Mouse (Mus musculus): ENCODE data around the gene Gm10974. TPM values are rescaled to one million over a fixed set of nuclear protein-coding genes. Genes with fewer than 3 reads are reported as not detected.
A peak's percentile ranks its signal among the peaks of the same experiment; 100 is the strongest.

Gene Gm10974
- polyA plus RNA-seq, 1 experiment from 2014 or later, result not detected

GRCm38 (mm10) chr7:66405951-66406721 lies 40.4 kb downstream of the Gm10974 start:
- Histone ChIP-seq H3K27me3 (no peaks in the 10 kb centered on the region), H3K4me2 (no peak overlapping the region), H3K9me3 (replicated peaks) (no peaks in the 10 kb centered on the region), H3K9ac (no peak overlapping the region), H3K4me3 (replicated peaks) (no peak overlapping the region), H3K36me3 (replicated peaks) (no peaks in the 10 kb centered on the region), H3K4me1 (replicated peaks) (0 out of 2 replicates have a peak, but pooled peaks cover 3% of the 10 kb centered on the region), H3K27ac (replicated peaks) (no peak overlapping the region)
- ATAC-seq (ENCODE audit: insufficient read depth), result no peak
- 47% methylated on average over 13 of the region's 13 CpGs for WGBS (ENCODE audit: insufficient replicate concordance)

- no peak overlapping the region for H3K27ac ChIP-seq (replicated peaks)
- no peak for ATAC-seq (ENCODE audit: insufficient read depth)
- H3K4me3 ChIP-seq (replicated peaks), result no peak overlapping the region
- H3K4me1 ChIP-seq (replicated peaks), result 0 out of 2 replicates have a peak, but pooled peaks cover 3% of the 10 kb centered on the region
- H3K4me2 ChIP-seq, result no peak overlapping the region
- 57% methylated on average over 8 of the region's 8 CpGs for WGBS (ENCODE audit: insufficient replicate concordance)
- no peaks in the 10 kb centered on the region for H3K36me3 ChIP-seq (replicated peaks)
- no peaks in the 10 kb centered on the region for H3K27me3 ChIP-seq
- no peak overlapping the region for H3K9ac ChIP-seq
- no peaks in the 10 kb centered on the region for H3K9me3 ChIP-seq (replicated peaks)
These were observed 41.3 kb downstream of the Gm10974 start for GRCm38 (mm10) chr7:66406971-66407370.

GRCm38 (mm10) chr7:66409433-66409832 lies 43.7 kb downstream of the Gm10974 start:
- 63% methylated on average over 6 of the region's 6 CpGs for WGBS (ENCODE audit: insufficient replicate concordance)
- no peak overlapping the region for H3K4me2 ChIP-seq
- 0 out of 2 replicates have a peak, but pooled peaks cover 3% of the 10 kb centered on the region for H3K4me1 ChIP-seq (replicated peaks)
- H3K36me3 ChIP-seq (replicated peaks), result no peaks in the 10 kb centered on the region
- no peak for ATAC-seq (ENCODE audit: insufficient read depth)
- no peaks in the 10 kb centered on the region for H3K27me3 ChIP-seq
- H3K4me3 ChIP-seq (replicated peaks), result no peak overlapping the region
- no peaks in the 10 kb centered on the region for H3K9me3 ChIP-seq (replicated peaks)
- no peak overlapping the region for H3K9ac ChIP-seq
- H3K27ac ChIP-seq (replicated peaks), result no peak overlapping the region

GRCm38 (mm10) chr7:66413093-66413492 lies 47.4 kb downstream of the Gm10974 start:
- ATAC-seq (ENCODE audit: insufficient read depth), result no peak
- 69% methylated on average over 7 of the region's 7 CpGs for WGBS (ENCODE audit: insufficient replicate concordance)
- H3K27ac ChIP-seq (replicated peaks), result no peak overlapping the region
- H3K36me3 ChIP-seq (replicated peaks), result no peaks in the 10 kb centered on the region
- H3K27me3 ChIP-seq, result no peaks in the 10 kb centered on the region
- no peak overlapping the region for H3K4me3 ChIP-seq (replicated peaks)
- H3K4me1 ChIP-seq (replicated peaks), result no peaks in the 10 kb centered on the region
- no peak overlapping the region for H3K9ac ChIP-seq
- no peak overlapping the region for H3K4me2 ChIP-seq
- H3K9me3 ChIP-seq (replicated peaks), result no peaks in the 10 kb centered on the region

GRCm38 (mm10) chr7:66416829-66417228 lies 51.1 kb downstream of the Gm10974 start:
- no peaks in the 10 kb centered on the region for H3K36me3 ChIP-seq (replicated peaks)
- H3K4me3 ChIP-seq (replicated peaks), result no peak overlapping the region
- no peaks in the 10 kb centered on the region for H3K9me3 ChIP-seq (replicated peaks)
- 54% methylated on average over 4 of the region's 4 CpGs for WGBS (ENCODE audit: insufficient replicate concordance)
- no peaks in the 10 kb centered on the region for H3K4me1 ChIP-seq (replicated peaks)
- no peak overlapping the region for H3K27ac ChIP-seq (replicated peaks)
- H3K9ac ChIP-seq, result no peak overlapping the region
- ATAC-seq (ENCODE audit: insufficient read depth), result no peak
- no peak overlapping the region for H3K4me2 ChIP-seq
- 0 out of 2 replicates have a peak, but pooled peaks cover 4% of the 10 kb centered on the region for H3K27me3 ChIP-seq

GRCm38 (mm10) chr7:66418981-66419380 lies 53.3 kb downstream of the Gm10974 start:
- Histone ChIP-seq H3K27me3 (0 out of 2 replicates have a peak, but pooled peaks cover 6% of the 10 kb centered on the region), H3K36me3 (replicated peaks) (no peaks in the 10 kb centered on the region), H3K9me3 (replicated peaks) (no peaks in the 10 kb centered on the region), H3K27ac (replicated peaks) (no peak overlapping the region), H3K4me1 (replicated peaks) (no peaks in the 10 kb centered on the region), H3K9ac (no peak overlapping the region), H3K4me2 (no peak overlapping the region), H3K4me3 (replicated peaks) (no peak overlapping the region)
- 43% methylated on average over 12 of the region's 12 CpGs for WGBS (ENCODE audit: insufficient replicate concordance)
- ATAC-seq (ENCODE audit: insufficient read depth), result no peak

GRCm38 (mm10) chr7:66421903-66422302 lies 56.2 kb downstream of the Gm10974 start:
- Histone ChIP-seq H3K4me1 (replicated peaks) (no peaks in the 10 kb centered on the region), H3K36me3 (replicated peaks) (no peaks in the 10 kb centered on the region), H3K4me3 (replicated peaks) (no peak overlapping the region), H3K27me3 (peaks cover 34% of the 10 kb centered on the region), H3K9ac (no peak overlapping the region), H3K9me3 (replicated peaks) (no peaks in the 10 kb centered on the region), H3K4me2 (no peak overlapping the region), H3K27ac (replicated peaks) (no peak overlapping the region)
- ATAC-seq (ENCODE audit: insufficient read depth), result no peak
- WGBS (ENCODE audit: insufficient replicate concordance), result 68% methylated on average over 8 of the region's 8 CpGs

GRCm38 (mm10) chr7:66427053-66427436 lies 61.3 kb downstream of the Gm10974 start:
- Histone ChIP-seq H3K36me3 (replicated peaks) (no peaks in the 10 kb centered on the region), H3K27me3 (peaks cover 65% of the 10 kb centered on the region), H3K9me3 (replicated peaks) (no peaks in the 10 kb centered on the region), H3K4me3 (replicated peaks) (peak overlapping the region; percentile 40), H3K9ac (no peak overlapping the region), H3K4me2 (peak overlapping the region; percentile 57), H3K27ac (replicated peaks) (no peak overlapping the region), H3K4me1 (replicated peaks) (no peaks in the 10 kb centered on the region; the same call in 1 of the 2 replicates)
- WGBS (ENCODE audit: insufficient replicate concordance), result 2% methylated on average over 23 of the region's 23 CpGs
- ATAC-seq (ENCODE audit: insufficient read depth), result no peak

GRCm38 (mm10) chr7:66427437-66428161 lies 61.9 kb downstream of the Gm10974 start, which contains the start of gene Aldh1a3:
TSS of gene Aldh1a3 (minus strand) at chr7:66427517.
- under 1% methylated on average over 55 of the region's 56 CpGs for WGBS (ENCODE audit: insufficient replicate concordance)
- Histone ChIP-seq H3K4me2 (peak within 1 kb of the TSS; percentile 57), H3K4me1 (replicated peaks) (no peaks in the 10 kb centered on the region; the same call in 1 of the 2 replicates), H3K9me3 (replicated peaks) (no peaks in the 10 kb centered on the region), H3K27me3 (peaks cover 65% of the 10 kb centered on the region), H3K27ac (replicated peaks) (no peak within 1 kb of the TSS), H3K4me3 (replicated peaks) (peak within 1 kb of the TSS; percentile 40), H3K9ac (no peak within 1 kb of the TSS), H3K36me3 (replicated peaks) (no peaks in the 10 kb centered on the region)
- peak; percentile 52; the same call in 1 of the 2 replicates for ATAC-seq (ENCODE audit: insufficient read depth)

- Histone ChIP-seq H3K9me3 (replicated peaks) (no peaks in the 10 kb centered on the region), H3K4me3 (replicated peaks) (no peak overlapping the region), H3K9ac (no peak overlapping the region), H3K27me3 (peaks cover 8% of the 10 kb centered on the region), H3K4me1 (replicated peaks) (no peaks in the 10 kb centered on the region), H3K36me3 (replicated peaks) (no peaks in the 10 kb centered on the region), H3K27ac (replicated peaks) (no peak overlapping the region), H3K4me2 (no peak overlapping the region)
- no peak for ATAC-seq (ENCODE audit: insufficient read depth)
- 39% methylated on average over 10 of the region's 10 CpGs for WGBS (ENCODE audit: insufficient replicate concordance)
These were observed 68.8 kb downstream of the Gm10974 start for GRCm38 (mm10) chr7:66434453-66434935.

Data from liver, embryonic 15.5 days (tissue).